Mouse (Mus musculus) megakaryocyte, embryonic 14.5 days (primary cell): ENCODE data around the gene Ube2l6. TPM values are rescaled to one million over a fixed set of nuclear protein-coding genes. Genes with fewer than 3 reads are reported as not detected.

Source experiments
- H3K27me3 ChIP-seq: replicated peaks from 2 replicates; pipeline ENCODE3; 2012; ENCODE audit warnings: inconsistent platforms
- H3K36me3 ChIP-seq: replicated peaks from 2 replicates; pipeline ENCODE3; 2012; ENCODE audit warnings: low read length, inconsistent platforms, mixed read lengths
- H3K4me1 ChIP-seq: 2 replicates; pipeline ENCODE4 v1.6.1; 2012; ENCODE audit warnings: inconsistent platforms
- H3K4me3 ChIP-seq: replicated peaks from 2 replicates; pipeline ENCODE3; 2012; ENCODE audit warnings: moderate library complexity, mild to moderate bottlenecking, inconsistent platforms
- H3K9me3 ChIP-seq: 2 replicates; pipeline ENCODE4 v1.6.1; 2012; ENCODE audit warnings: inconsistent platforms
- FLI1 ChIP-seq: IDR thresholded peaks from 2 replicates; pipeline ENCODE4 v1.6.1; 2012; ENCODE audit warnings: low read length, inconsistent platforms, mixed read lengths
- GATA1 ChIP-seq: IDR thresholded peaks from 3 replicates; pipeline ENCODE4 v1.6.1; 2012; ENCODE audit warnings: mixed read lengths, low read length, inconsistent platforms, borderline replicate concordance
- polyA plus RNA-seq: library from polyadenylated mRNA; stranded (reverse); fragments of >175 nt; gene quantifications from 2 replicates; pipeline ENCODE4 v1.2.3, GENCODE M21; 2012; ENCODE audit warnings: low replicate concordance; ENCODE audit not compliant: insufficient read depth

The Ube2l6 gene
- polyA plus RNA-seq, 1 experiment: 4.4 TPM

GRCm38 (mm10) chr2:84840748-84841563 is 42.3 kb downstream of the Ube2l6 start:
- peak overlapping the region; percentile 94 for H3K4me3 ChIP-seq
- H3K36me3 ChIP-seq: peaks cover 19% of the 10 kb centered on the region
- TF ChIP-seq GATA1 (no peak), FLI1 (no peak)
- 0 out of 2 replicates have a peak, but pooled peaks cover 3% of the 10 kb centered on the region for H3K9me3 ChIP-seq
- peaks cover 59% of the 10 kb centered on the region for H3K4me1 ChIP-seq
- H3K27me3 ChIP-seq: peaks cover 44% of the 10 kb centered on the region

GRCm38 (mm10) chr2:84841905-84842304 is 43.3 kb downstream of the Ube2l6 start:
- peak overlapping the region; percentile 51 for H3K4me3 ChIP-seq
- H3K27me3 ChIP-seq: peaks cover 39% of the 10 kb centered on the region
- no peaks in the 10 kb centered on the region for H3K9me3 ChIP-seq
- peaks cover 59% of the 10 kb centered on the region for H3K4me1 ChIP-seq
- H3K36me3 ChIP-seq: peaks cover 27% of the 10 kb centered on the region
- TF ChIP-seq FLI1: no peak
- no peak for TF ChIP-seq GATA1

DNA sequence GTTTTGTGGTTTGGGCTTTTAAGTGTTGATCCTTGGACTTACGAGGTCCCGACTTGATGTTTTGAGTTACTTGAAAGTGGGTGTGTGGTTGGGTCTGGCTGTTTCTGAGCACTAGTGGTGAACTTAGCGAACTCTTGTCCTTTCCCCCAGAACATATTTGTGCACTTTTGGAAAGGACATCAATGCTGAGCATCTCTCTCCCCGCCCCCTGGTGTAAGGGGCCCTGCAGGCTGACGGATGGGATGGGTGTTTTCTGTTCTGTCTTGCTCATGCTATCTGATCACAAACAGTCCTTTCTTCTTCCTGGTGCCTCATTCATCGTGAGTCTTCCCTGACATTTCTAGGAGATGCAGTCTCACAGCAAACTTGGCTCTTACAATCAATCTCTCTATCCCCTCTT is 45.0 kb downstream of the Ube2l6 start:
- Histone ChIP-seq H3K9me3 (no peaks in the 10 kb centered on the region), H3K4me1 (peaks cover 54% of the 10 kb centered on the region), H3K4me3 (no peak overlapping the region), H3K27me3 (peaks cover 25% of the 10 kb centered on the region), H3K36me3 (peaks cover 42% of the 10 kb centered on the region)
- TF ChIP-seq GATA1: no peak
- no peak for TF ChIP-seq FLI1

DNA sequence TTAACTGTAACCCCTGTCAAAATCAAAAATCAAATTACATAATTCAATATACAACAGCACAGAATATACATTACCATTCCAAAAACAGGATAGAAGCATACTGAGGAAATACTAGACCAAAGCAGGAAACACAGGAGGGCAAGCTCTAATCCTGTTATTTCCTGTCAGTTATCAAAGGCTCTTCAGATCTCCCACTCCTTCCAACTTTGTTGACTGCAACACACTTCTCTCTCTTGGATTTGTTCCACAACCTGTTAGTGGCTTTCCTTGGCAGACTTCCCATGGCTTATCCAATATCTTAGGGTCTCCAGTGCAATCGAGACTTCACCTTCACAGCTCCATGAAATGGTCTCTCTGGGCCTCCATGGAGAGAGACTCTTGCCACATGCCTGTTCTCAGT is 46.6 kb downstream of the Ube2l6 start:
- Histone ChIP-seq H3K4me3 (no peak overlapping the region), H3K36me3 (peaks cover 58% of the 10 kb centered on the region), H3K27me3 (peaks cover 10% of the 10 kb centered on the region), H3K9me3 (no peaks in the 10 kb centered on the region), H3K4me1 (peaks cover 38% of the 10 kb centered on the region)
- TF ChIP-seq FLI1 (no peak), GATA1 (no peak)

- Histone ChIP-seq H3K36me3 (peaks cover 93% of the 10 kb centered on the region), H3K4me1 (no peaks in the 10 kb centered on the region), H3K9me3 (no peaks in the 10 kb centered on the region), H3K4me3 (no peak overlapping the region), H3K27me3 (no peaks in the 10 kb centered on the region)
- TF ChIP-seq GATA1 (no peak), FLI1 (no peak)
Observed at GRCm38 (mm10) chr2:84850407-84851129, 51.9 kb downstream of the Ube2l6 start.

GRCm38 (mm10) chr2:84851130-84852040 is 52.8 kb downstream of the Ube2l6 start:
- Histone ChIP-seq H3K9me3 (no peaks in the 10 kb centered on the region), H3K4me3 (no peak overlapping the region), H3K4me1 (no peaks in the 10 kb centered on the region), H3K27me3 (no peaks in the 10 kb centered on the region), H3K36me3 (peaks cover 89% of the 10 kb centered on the region)
- no peak for TF ChIP-seq GATA1
- no peak for TF ChIP-seq FLI1

DNA sequence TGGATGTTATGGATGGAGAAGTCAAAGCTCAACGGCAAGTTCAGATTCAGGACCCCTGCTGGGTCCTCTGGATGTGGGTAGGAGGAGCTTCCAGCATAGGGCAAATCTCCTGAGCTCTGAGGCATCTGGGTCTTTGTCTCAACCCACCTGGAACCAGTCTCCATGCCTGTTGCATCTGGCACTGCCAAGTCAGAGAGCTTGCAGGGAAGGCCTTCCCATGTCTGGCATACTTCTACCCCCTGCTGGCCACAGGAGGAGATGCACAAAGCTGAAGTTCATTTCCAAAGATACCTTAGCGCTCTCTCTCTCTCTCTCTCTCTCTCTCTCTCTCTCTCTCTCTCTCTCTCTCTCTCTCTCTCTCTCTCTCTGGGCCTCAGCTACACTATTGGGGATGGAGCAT is 57.1 kb downstream of the Ube2l6 start:
- Histone ChIP-seq H3K4me3 (no peak overlapping the region), H3K4me1 (peaks cover 4% of the 10 kb centered on the region; the same call in 1 of the 2 replicates), H3K9me3 (no peaks in the 10 kb centered on the region), H3K27me3 (no peaks in the 10 kb centered on the region), H3K36me3 (peaks cover 90% of the 10 kb centered on the region)
- TF ChIP-seq FLI1: no peak
- TF ChIP-seq GATA1: no peak

DNA sequence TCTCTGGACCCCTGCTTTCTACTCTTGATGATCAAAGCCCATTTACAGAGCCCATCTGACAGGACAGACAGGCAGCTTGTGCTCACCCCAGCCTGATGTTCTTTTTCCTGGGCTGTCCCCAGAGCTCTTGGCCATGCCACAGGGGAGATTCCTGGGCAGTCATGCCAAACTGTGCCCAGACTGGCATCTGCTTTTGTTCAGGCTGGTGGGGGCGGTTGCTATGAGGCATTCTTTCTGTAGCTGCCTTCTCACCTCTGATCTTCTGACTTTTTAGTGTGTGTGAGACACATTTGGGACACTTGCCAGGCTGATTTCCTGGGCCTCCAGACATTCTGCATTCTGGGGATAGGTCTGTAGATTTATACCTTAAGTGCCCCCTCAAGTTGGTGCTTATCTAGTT is 59.9 kb downstream of the Ube2l6 start:
- Histone ChIP-seq H3K36me3 (peaks cover 92% of the 10 kb centered on the region), H3K4me1 (peaks cover 6% of the 10 kb centered on the region), H3K27me3 (no peaks in the 10 kb centered on the region), H3K9me3 (no peaks in the 10 kb centered on the region), H3K4me3 (no peak overlapping the region)
- TF ChIP-seq GATA1 (no peak), FLI1 (no peak)

Other genes starting within 250 kb of the Ube2l6 start
- 0.71 and 4.4 TPM in 2 replicates for gene Ctnnd1, start 148.1 kb upstream of the Ube2l6 start, polyA plus RNA-seq
- gene Btbd18, start 139.7 kb upstream of the Ube2l6 start, polyA plus RNA-seq: 0.02 TPM in 1 of 2 replicates, not detected in the other
- gene Selenoh, start 128.1 kb upstream of the Ube2l6 start, polyA plus RNA-seq: 72.9 and 130 TPM in 2 replicates
- not detected in 2 replicates for gene Gm28635, start 120.8 kb upstream of the Ube2l6 start, polyA plus RNA-seq
- gene Med19, start 120.4 kb upstream of the Ube2l6 start, polyA plus RNA-seq: 8.7 and 9.7 TPM in 2 replicates
- gene Tmx2, start 119.7 kb upstream of the Ube2l6 start, polyA plus RNA-seq: 2.4 TPM in 1 of 2 replicates, not detected in the other
- gene Zdhhc5, start 83.6 kb upstream of the Ube2l6 start, polyA plus RNA-seq: 14.8 and 20.0 TPM in 2 replicates
- gene Clp1, start 71.5 kb upstream of the Ube2l6 start, polyA plus RNA-seq: 0.70 TPM in 1 of 2 replicates, not detected in the other
- gene Ypel4, start 64.8 kb upstream of the Ube2l6 start, polyA plus RNA-seq: 2.6 and 2.9 TPM in 2 replicates
- gene Gm19426, start 55.2 kb upstream of the Ube2l6 start, polyA plus RNA-seq: 3.0 TPM in 1 of 2 replicates, not detected in the other
- not detected in 2 replicates for gene Serping1, start 23.4 kb upstream of the Ube2l6 start, polyA plus RNA-seq
- gene Smtnl1, start 23.8 kb downstream of the Ube2l6 start, polyA plus RNA-seq: 0.07 TPM in 1 of 2 replicates, not detected in the other
- gene Timm10, start 28.2 kb downstream of the Ube2l6 start, polyA plus RNA-seq: 9.7 TPM in 1 of 2 replicates, not detected in the other
- 1.8 and 5.0 TPM in 2 replicates for gene Slc43a1, start 40.0 kb downstream of the Ube2l6 start, polyA plus RNA-seq
- gene Rtn4rl2, start 87.9 kb downstream of the Ube2l6 start, polyA plus RNA-seq: 2.7 and 8.4 TPM in 2 replicates
- 4.4 and 9.1 TPM in 2 replicates for gene Slc43a3, start 137.8 kb downstream of the Ube2l6 start, polyA plus RNA-seq
- gene Prg2, start 181.6 kb downstream of the Ube2l6 start, polyA plus RNA-seq: 2.5 TPM in 1 of 2 replicates, not detected in the other
- 1.8 TPM in 1 of 2 replicates, not detected in the other for gene Prg3, start 189.4 kb downstream of the Ube2l6 start, polyA plus RNA-seq
- gene Ssrp1, start 238.4 kb downstream of the Ube2l6 start, polyA plus RNA-seq: 9.9 and 23.0 TPM in 2 replicates
- not detected in 2 replicates for gene P2rx3, start 238.6 kb downstream of the Ube2l6 start, polyA plus RNA-seq
- 0.72 TPM in 1 of 2 replicates, not detected in the other for gene Tnks1bp1, start 249.2 kb downstream of the Ube2l6 start, polyA plus RNA-seq